Mouse (Mus musculus) heart, postnatal 14 days (tissue): ENCODE data around the gene Gpr22. TPM values are rescaled to one million over a fixed set of nuclear protein-coding genes. Genes with fewer than 3 reads are reported as not detected.

Experiments used
- DNase-seq, 2 experiments: peaks; one replicate each; pipeline ENCODE4 v3.0.0; 2021 to 2022
- intact Hi-C: fragments of 180-260 bp; cut with DNase I; formaldehyde crosslinking; loops from one replicate; pipeline ENCODE4 v1.15.1; 2025
- long read RNA-seq, 2 experiments: library from polyadenylated mRNA; stranded (forward); transcript quantifications; one replicate each; pipeline ENCODE4 v2.0.0; 2021
- total RNA-seq, 2 experiments: library from RNA; stranded (reverse); gene quantifications; 2 replicates each; pipeline ENCODE4 v1.2.3; 2021

Gpr22 gene
- 10 to 100 TPM; 13.5 to 16.3 TPM for total RNA-seq
- long read RNA-seq, experiment 1, full-length matches to known transcripts: 3 of 6 reads
- long read RNA-seq, experiment 1, partial matches to known transcripts: 0 of 6 reads
- long read RNA-seq, experiment 1, other reads (novel, unspliced or antisense): 3 of 6 reads
- long read RNA-seq, experiment 2, full-length matches to known transcripts: 2 of 9 reads
- long read RNA-seq, experiment 2, partial matches to known transcripts: 0 of 9 reads
- long read RNA-seq, experiment 2, other reads (novel, unspliced or antisense): 7 of 9 reads

DNA sequence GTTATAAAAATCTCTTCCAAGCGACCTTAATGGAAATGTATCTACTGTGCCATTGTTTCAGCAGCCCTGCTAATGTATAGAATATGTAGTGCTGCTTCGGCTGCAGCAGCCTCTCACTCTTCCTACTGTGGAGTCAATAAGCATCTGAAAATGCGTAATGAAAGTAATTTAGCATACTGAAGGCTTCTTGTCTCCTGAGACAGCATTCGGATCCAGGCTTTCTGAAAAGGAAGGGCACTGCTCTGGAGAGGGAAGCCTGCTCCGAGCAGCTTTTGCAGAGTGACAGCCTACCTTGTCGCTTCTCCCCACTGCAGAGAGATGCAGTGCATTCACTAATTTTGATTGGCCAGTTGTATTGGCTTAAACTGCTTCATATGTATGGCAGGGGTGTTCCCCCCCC lies at the start of gene Gpr22:
Gene Gpr22 (minus strand): TSS at position 348 of the 400 bp plus-strand sequence.
- intact Hi-C loops: loop anchor here (10.0 kb wide), 1 partner anchor 339 kb away; no protein-coding TSS in a partner anchor
- DNase-seq: no peak

DNA sequence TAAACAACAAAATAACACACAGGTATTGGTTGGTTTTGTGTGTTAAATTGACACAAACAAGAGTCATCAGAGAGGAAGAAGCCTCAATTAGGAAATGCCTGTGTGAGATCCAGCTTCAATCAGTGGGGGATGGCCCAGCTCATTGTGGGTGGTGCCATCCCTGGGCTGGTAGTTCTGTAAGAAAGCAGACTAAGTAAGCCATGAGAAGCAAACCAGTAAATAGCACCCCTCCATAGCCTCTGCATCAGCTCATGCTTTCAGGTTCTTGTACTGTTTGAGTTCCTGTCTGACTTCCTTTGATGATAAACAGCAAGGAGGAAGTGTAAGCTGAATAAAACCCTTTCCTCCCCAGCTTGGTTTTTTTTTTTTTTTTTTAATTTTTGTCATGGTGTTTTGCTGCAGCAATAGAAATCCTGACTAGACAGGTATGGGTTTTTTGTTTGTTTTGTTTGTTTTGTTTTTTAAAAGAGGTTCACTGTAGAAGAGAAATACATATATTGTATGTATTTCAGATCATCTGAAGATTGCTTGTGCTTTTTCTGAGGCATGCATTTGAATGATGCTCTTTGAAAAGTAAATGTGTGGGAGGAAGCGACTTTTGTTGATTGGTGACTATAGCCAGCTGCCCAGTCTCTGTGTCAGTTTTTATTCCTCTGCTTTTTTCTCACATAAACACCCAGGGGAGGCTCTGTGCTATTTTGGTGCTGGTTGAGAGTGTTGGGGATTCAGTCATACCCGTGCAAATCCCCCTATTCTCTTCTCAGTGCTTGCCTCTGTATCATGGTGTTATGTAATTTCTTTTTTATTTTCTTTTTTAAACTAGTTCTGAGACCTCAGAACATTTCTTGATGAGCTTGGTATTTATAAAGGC lies 42.4 kb upstream of the Gpr22 start:
- DNase-seq: no peak

DNA sequence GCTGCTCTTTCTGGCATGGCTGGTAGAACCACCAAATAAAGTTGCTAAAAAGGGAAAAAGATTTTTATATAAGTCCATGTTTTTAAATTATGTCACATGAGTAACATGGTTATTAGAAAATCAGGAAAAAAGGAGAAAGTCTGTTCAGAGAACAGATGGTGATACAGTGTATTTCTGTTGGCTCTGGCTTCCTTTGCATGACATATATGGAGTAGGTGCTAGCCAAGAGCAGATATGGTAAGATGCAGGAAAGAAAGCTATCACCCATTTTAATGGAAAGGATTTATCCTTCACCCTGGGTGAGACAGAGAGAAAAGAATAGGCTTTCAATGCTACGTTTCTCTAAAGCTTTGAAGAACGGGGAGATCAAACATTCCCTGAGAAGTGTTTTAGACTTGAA lies 40.7 kb upstream of the Gpr22 start:
- DNase-seq: no peak
- intact Hi-C loops: no loop called here

More for the DNA sequence above, 42.4 kb upstream of the Gpr22 start:
- intact Hi-C loops: no loop called here

GRCm38 (mm10) chr12:31749846-31750245 lies 36.1 kb upstream of the Gpr22 start:
- DNase-seq: no peak
- intact Hi-C loops: no loop called here

GRCm38 (mm10) chr12:31747301-31747700 lies 33.6 kb upstream of the Gpr22 start:
- intact Hi-C loops: no loop called here
- no peak for DNase-seq

- intact Hi-C loops: no loop called here
- DNase-seq: no peak
Observed at GRCm38 (mm10) chr12:31734616-31735015, 20.9 kb upstream of the Gpr22 start.

GRCm38 (mm10) chr12:31730126-31730525 lies 16.4 kb upstream of the Gpr22 start:
- intact Hi-C loops: no loop called here
- DNase-seq: no peak

DNA sequence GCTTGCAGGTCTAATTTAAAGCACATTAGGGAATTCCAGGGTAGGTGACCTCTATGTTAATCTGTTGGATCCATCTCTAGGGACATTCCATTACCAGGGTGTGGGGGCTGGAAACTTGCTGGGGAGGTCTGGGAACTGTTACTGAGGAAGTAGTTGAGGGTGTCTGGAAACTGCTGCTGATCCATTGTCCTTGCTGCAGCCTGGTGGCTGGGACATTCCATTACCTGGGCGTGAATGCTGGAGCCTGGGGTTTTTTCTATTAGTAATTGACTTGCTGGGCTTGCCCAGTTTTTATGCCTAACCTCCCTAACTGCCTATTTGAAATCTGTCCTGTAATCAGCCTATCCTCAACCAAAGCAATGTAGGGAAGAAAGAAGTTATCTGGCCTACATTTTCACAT lies 13.0 kb upstream of the Gpr22 start:
- intact Hi-C loops: no loop called here
- no peak for DNase-seq

- intact Hi-C loops: no loop called here
- DNase-seq: peak; percentile 46 to 56
Observed at GRCm38 (mm10) chr12:31725511-31726275, 11.9 kb upstream of the Gpr22 start.

DNA sequence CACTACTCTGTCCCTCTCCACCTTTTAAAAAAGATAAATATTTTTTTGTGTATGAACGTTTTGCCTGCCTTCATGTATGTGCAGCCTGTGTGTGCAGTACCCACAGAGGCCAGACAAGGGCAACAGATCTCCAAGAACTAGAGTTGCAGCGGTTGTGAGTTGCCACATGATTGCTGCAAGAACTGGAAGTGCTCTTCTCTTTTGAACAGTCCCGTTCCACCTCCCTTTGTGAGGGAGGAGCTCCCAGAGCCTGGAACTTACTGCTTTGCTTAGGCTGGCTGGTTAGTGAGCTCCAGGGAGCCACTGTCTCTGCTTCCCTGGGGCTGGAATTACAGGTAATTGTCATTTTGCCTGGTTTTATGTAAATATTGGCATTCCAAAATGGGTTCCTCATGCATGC lies 10.8 kb upstream of the Gpr22 start:
- intact Hi-C loops: loop anchor here (5.0 kb wide), 1 partner anchor 203 kb away; no protein-coding TSS in a partner anchor
- DNase-seq: no peak

GRCm38 (mm10) chr12:31719586-31720275 lies 6.0 kb upstream of the Gpr22 start:
- peak in 1 of 2 experiments; percentile 40 for DNase-seq
- intact Hi-C loops: loop anchor here (2.0 to 10.0 kb wide), 4 partner anchors 87 to 345 kb away; partner anchors contain the start of gene Bcap29

DNA sequence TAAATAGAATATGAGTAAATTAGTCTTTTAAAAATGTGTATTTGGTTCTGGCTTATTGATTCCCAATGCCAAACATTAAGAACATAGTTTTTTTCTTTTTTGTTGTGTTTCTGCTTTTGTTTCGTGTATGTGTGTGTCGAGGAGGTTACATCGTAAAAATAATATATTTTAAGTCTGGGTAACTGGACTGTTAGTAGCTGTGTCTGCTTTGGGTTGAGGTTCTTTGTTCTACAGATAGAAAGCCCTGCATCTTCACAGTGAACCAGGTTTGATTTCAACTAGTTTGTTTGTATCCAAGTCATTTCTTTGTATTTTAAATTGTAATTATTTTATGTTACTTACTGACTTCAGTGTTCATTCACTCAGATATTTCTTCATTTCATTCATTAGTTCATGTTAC lies 323 bp upstream of the Gpr22 start:
- intact Hi-C loops: loop anchor here (10.0 kb wide), 1 partner anchor 339 kb away; no protein-coding TSS in a partner anchor
- no peak for DNase-seq

DNA sequence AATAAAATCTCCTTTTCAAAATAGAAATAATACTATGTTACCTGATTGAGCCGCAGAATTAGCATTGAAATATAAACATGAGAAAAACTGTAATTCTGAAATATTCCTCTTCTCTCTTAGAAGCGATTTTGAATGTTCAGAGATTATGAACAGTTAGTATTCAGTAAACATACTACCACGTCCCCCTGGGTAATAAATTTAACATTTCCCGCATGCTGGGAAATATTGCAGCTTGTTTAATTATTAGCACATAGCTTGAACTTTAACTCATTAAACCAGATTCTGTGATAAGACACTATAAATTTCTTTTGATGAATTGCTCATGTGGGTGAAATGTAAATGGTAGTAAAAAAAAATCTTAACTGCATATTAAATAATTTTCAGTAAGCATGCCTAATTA lies 1.0 kb downstream of the Gpr22 start:
- intact Hi-C loops: loop anchor here (10.0 kb wide), 1 partner anchor 338 kb away; no protein-coding TSS in a partner anchor
- DNase-seq: no peak

GRCm38 (mm10) chr12:31712233-31712632 lies 1.5 kb downstream of the Gpr22 start:
- intact Hi-C loops: loop anchor here (10.0 kb wide), 1 partner anchor 337 kb away; no protein-coding TSS in a partner anchor
- no peak for DNase-seq

GRCm38 (mm10) chr12:31709665-31710064 lies 4.1 kb downstream of the Gpr22 start:
- no peak for DNase-seq
- intact Hi-C loops: loop anchor here (10.0 kb wide), 1 partner anchor 335 kb away; no protein-coding TSS in a partner anchor

- DNase-seq: no peak
Observed at GRCm38 (mm10) chr12:31707531-31707930, 6.2 kb downstream of the Gpr22 start.

GRCm38 (mm10) chr12:31706168-31706567 lies 7.6 kb downstream of the Gpr22 start:
- DNase-seq: peak in 1 of 2 experiments; percentile 51
- intact Hi-C loops: no loop called here

More at GRCm38 (mm10) chr12:31707531-31707930, 6.2 kb downstream of the Gpr22 start:
- intact Hi-C loops: no loop called here

GRCm38 (mm10) chr12:31703904-31704303 lies 9.8 kb downstream of the Gpr22 start:
- intact Hi-C loops: no loop called here
- DNase-seq: peak in 1 of 2 experiments; percentile 61

- intact Hi-C loops: no loop called here
- no peak for DNase-seq
Observed at GRCm38 (mm10) chr12:31701411-31701810, 12.3 kb downstream of the Gpr22 start.
